Mouse (Mus musculus) forebrain, embryonic 16.5 days (tissue): ENCODE results near the gene Fam136a. TPM values are rescaled to one million over a fixed set of nuclear protein-coding genes. Genes with fewer than 3 reads are reported as not detected.

ENCODE experiments used
- ATAC-seq: fragments of 200-750 bp; cut with Nextera tagmentation; 2 replicates; pipeline ENCODE4 v1.8.0; 2017; ENCODE audit warnings: mild to moderate bottlenecking, moderate library complexity
- H3K27ac ChIP-seq: fragments of 300-500 bp; sonication (generic); 2 replicates; pipeline ENCODE4 v1.5.1; 2014; ENCODE audit warnings: low read length, control low read depth
- H3K27me3 ChIP-seq: fragments of 300-500 bp; sonication (generic); replicated peaks from 2 replicates; pipeline ENCODE4 v1.6.1; 2014; ENCODE audit warnings: low read length; ENCODE audit not compliant: control insufficient read depth, insufficient read depth
- H3K36me3 ChIP-seq: fragments of 300-500 bp; sonication (generic); 2 replicates; pipeline ENCODE4 v1.6.1; 2014; ENCODE audit not compliant: control insufficient read depth, insufficient read depth
- H3K4me1 ChIP-seq: fragments of 300-500 bp; sonication (generic); replicated peaks from 2 replicates; pipeline ENCODE4 v1.6.1; 2014; ENCODE audit warnings: low read length; ENCODE audit not compliant: control insufficient read depth, insufficient read depth
- H3K4me2 ChIP-seq: fragments of 300-500 bp; sonication (generic); 2 replicates; pipeline ENCODE4 v1.6.1; 2014; ENCODE audit warnings: mild to moderate bottlenecking, low read length, control low read depth
- H3K4me3 ChIP-seq: fragments of 300-500 bp; sonication (generic); replicated peaks from 2 replicates; pipeline ENCODE4 v1.5.1; 2014; ENCODE audit warnings: mild to moderate bottlenecking, low read length, control low read depth
- H3K9ac ChIP-seq: fragments of 300-500 bp; sonication (generic); replicated peaks from 2 replicates; pipeline ENCODE4 v1.6.1; 2014; ENCODE audit warnings: low read depth, low read length, control low read depth
- H3K9me3 ChIP-seq: fragments of 300-500 bp; sonication (generic); 2 replicates; pipeline ENCODE4 v1.6.1; 2016; ENCODE audit warnings: low read length; ENCODE audit not compliant: control insufficient read depth
- WGBS: fragments of 180-500 bp; shearing (Covaris S2); extraction: QIAGEN DNeasy Blood & Tissue Kit; methylation state at CpG from one replicate; pipeline ENCODE4 v1.1.7; 2014; 5-methylcytosine and 5-hydroxymethylcytosine counted together
- polyA plus RNA-seq: library from polyadenylated mRNA; unstranded; fragments of >200 nt; fragmentation: Nextera tagmentation; extraction: Ambion mirVana; gene quantifications from 2 replicates; pipeline ENCODE4 v1.2.1, GENCODE M21; 2015

Gene Fam136a
- polyA plus RNA-seq, 1 experiment from 2014 or later = 128 TPM

DNA sequence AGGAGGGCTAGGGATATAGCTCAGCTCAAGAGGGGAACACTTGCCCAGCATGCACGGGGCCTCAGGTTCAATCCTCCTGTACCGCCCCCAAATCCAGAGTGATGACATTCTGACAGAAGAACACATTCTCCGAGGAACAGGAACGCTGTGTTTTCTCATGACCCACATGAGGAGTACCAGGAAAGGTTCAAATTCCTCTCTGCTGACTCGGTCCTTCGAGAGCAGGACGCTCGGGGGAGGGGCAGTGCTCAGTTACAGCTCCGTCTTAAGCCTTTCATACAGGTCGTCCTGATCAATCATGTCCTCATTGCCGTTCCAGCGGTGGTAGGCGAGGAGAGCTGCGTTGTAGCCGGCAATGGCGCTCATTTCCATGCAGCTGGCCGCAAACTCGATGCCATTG, 23.0 kb downstream of the Fam136a start:
- 88% methylated on average over 18 of the region's 18 CpGs for WGBS
- H3K4me2 ChIP-seq = no peak overlapping the region
- no peak overlapping the region for H3K27ac ChIP-seq
- no peak for ATAC-seq
- no peak overlapping the region for H3K9ac ChIP-seq
- H3K27me3 ChIP-seq = no peaks in the 10 kb centered on the region
- no peak overlapping the region for H3K4me3 ChIP-seq
- H3K36me3 ChIP-seq = peaks cover 55% of the 10 kb centered on the region
- H3K4me1 ChIP-seq = no peaks in the 10 kb centered on the region
- no peaks in the 10 kb centered on the region for H3K9me3 ChIP-seq

GRCm38 (mm10) chr6:86391326-86391725, 25.9 kb downstream of the Fam136a start:
- H3K36me3 ChIP-seq = peaks cover 47% of the 10 kb centered on the region
- no peak for ATAC-seq
- WGBS = 92% methylated on average over 5 of the region's 5 CpGs
- H3K9me3 ChIP-seq = no peaks in the 10 kb centered on the region
- no peak overlapping the region for H3K4me2 ChIP-seq
- no peak overlapping the region for H3K27ac ChIP-seq
- peaks cover 18% of the 10 kb centered on the region for H3K4me1 ChIP-seq
- H3K4me3 ChIP-seq = no peak overlapping the region
- H3K9ac ChIP-seq = no peak overlapping the region
- H3K27me3 ChIP-seq = no peaks in the 10 kb centered on the region

DNA sequence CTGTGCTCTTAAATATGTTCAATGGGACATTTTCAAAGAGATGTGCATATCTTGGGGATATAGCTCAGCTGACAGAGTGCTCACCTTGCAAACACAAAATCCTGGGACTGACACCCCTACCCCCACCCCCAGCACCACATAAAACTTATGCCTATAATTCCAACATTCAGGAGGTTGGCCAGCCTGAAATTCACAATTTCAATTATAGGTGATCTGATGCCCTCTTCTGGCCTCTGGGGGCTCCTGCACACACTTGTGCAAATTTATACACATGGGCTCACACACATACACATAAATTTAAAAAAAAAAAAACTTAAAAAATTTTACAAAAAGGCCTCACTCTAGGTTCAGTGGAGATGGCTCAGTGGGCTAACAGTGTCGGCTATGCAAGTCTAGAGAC, 27.7 kb downstream of the Fam136a start:
- WGBS = 89% methylated on average over 1 of the region's 1 CpGs
- Histone ChIP-seq H3K4me1 (peaks cover 24% of the 10 kb centered on the region), H3K9ac (no peak overlapping the region), H3K27ac (no peak overlapping the region), H3K9me3 (no peaks in the 10 kb centered on the region), H3K4me3 (no peak overlapping the region), H3K4me2 (no peak overlapping the region), H3K27me3 (no peaks in the 10 kb centered on the region), H3K36me3 (peaks cover 36% of the 10 kb centered on the region)
- no peak for ATAC-seq

GRCm38 (mm10) chr6:86394078-86394720, 28.8 kb downstream of the Fam136a start:
- H3K27ac ChIP-seq = no peak overlapping the region
- H3K9me3 ChIP-seq = no peaks in the 10 kb centered on the region
- H3K9ac ChIP-seq = no peak overlapping the region
- H3K4me1 ChIP-seq = peaks cover 24% of the 10 kb centered on the region
- no peak for ATAC-seq
- peaks cover 26% of the 10 kb centered on the region for H3K36me3 ChIP-seq
- 90% methylated on average over 17 of the region's 17 CpGs for WGBS
- H3K4me3 ChIP-seq = no peak overlapping the region
- H3K27me3 ChIP-seq = no peaks in the 10 kb centered on the region
- H3K4me2 ChIP-seq = no peak overlapping the region

DNA sequence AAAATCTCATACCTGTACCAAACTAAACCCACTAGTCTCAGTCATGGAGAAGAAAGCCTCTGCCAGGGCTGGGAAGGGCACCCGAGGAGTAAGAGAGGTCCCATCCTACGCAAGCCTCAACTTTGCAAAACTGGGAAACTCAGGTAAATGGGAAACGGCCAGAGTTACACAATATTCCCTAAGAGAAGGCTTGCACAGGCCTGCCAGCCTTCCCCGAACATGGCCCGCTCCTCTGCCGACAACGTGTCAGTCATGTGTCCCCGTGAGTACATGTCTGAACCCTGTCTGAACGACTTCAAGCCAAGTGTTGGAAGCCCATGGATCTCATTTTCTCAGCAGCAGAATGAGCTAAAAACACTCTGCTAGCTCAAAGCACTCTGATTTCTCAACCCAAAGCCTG, 29.6 kb downstream of the Fam136a start:
- peaks cover 24% of the 10 kb centered on the region for H3K4me1 ChIP-seq
- no peak for ATAC-seq
- peak overlapping the region; percentile 92 for H3K4me3 ChIP-seq
- H3K27ac ChIP-seq = no peak overlapping the region
- H3K4me2 ChIP-seq = peak overlapping the region; percentile 64
- H3K36me3 ChIP-seq = peaks cover 19% of the 10 kb centered on the region
- WGBS = 81% methylated on average over 9 of the region's 9 CpGs
- H3K9me3 ChIP-seq = no peaks in the 10 kb centered on the region
- no peak overlapping the region for H3K9ac ChIP-seq
- no peaks in the 10 kb centered on the region for H3K27me3 ChIP-seq

DNA sequence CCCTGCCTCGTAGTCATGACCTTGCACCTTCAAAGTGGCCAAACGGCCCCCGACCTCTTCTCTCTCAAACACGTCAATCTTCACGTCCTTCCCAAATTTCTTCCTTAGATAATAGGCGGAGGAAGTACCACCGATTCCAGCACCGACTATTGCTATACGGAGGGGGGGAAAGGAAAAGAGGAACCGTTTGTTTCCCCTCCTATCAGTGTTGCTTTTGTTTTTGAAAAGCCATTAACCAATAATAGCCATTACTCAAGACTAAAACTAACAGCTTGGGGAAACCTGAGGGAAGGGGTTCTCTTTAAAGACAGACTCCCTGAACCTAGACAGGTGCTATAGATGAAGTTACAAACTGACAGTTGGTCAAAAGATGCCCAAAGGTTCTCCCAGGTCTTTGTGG, 30.5 kb downstream of the Fam136a start:
- WGBS = 18% methylated on average over 10 of the region's 10 CpGs
- no peak for ATAC-seq
- no peaks in the 10 kb centered on the region for H3K27me3 ChIP-seq
- peak overlapping the region; percentile 92 for H3K4me3 ChIP-seq
- peak overlapping the region; percentile 99 for H3K9ac ChIP-seq
- H3K4me2 ChIP-seq = peak overlapping the region; percentile 64
- H3K27ac ChIP-seq = peak overlapping the region; percentile 91
- H3K9me3 ChIP-seq = no peaks in the 10 kb centered on the region
- peaks cover 28% of the 10 kb centered on the region for H3K4me1 ChIP-seq
- H3K36me3 ChIP-seq = peaks cover 12% of the 10 kb centered on the region

- Histone ChIP-seq H3K27ac (peak within 1 kb of the TSS; percentile 91), H3K36me3 (peaks cover 4% of the 10 kb centered on the region)
- 0% methylated on average over 51 of the region's 51 CpGs for WGBS
These were observed 31.3 kb downstream of the Fam136a start, which contains the start of gene Pcyox1 for GRCm38 (mm10) chr6:86396581-86397256. TSS of gene Pcyox1 (minus strand) at chr6:86397154.

GRCm38 (mm10) chr6:86397257-86397980, 32.0 kb downstream of the Fam136a start:
- H3K36me3 ChIP-seq = no peaks in the 10 kb centered on the region
- H3K4me1 ChIP-seq = peaks cover 29% of the 10 kb centered on the region
- H3K4me2 ChIP-seq = peak overlapping the region; percentile 64
- H3K27ac ChIP-seq = peak overlapping the region; percentile 91
- H3K4me3 ChIP-seq = peak overlapping the region; percentile 92
- H3K9ac ChIP-seq = peak overlapping the region; percentile 99
- no peak; the same call in 1 of the 2 replicates for ATAC-seq
- WGBS = 5% methylated on average over 14 of the region's 14 CpGs
- H3K9me3 ChIP-seq = no peaks in the 10 kb centered on the region
- no peaks in the 10 kb centered on the region for H3K27me3 ChIP-seq

More at GRCm38 (mm10) chr6:86396581-86397256, 31.3 kb downstream of the Fam136a start, which contains the start of gene Pcyox1:
- peak within 1 kb of the TSS; percentile 92 for H3K4me3 ChIP-seq
- ATAC-seq = peak; percentile 96
- no peaks in the 10 kb centered on the region for H3K27me3 ChIP-seq
- H3K9ac ChIP-seq = peak within 1 kb of the TSS; percentile 99
- H3K9me3 ChIP-seq = no peaks in the 10 kb centered on the region
- H3K4me1 ChIP-seq = peaks cover 29% of the 10 kb centered on the region
- peak within 1 kb of the TSS; percentile 64 for H3K4me2 ChIP-seq

GRCm38 (mm10) chr6:86398986-86399385, 33.5 kb downstream of the Fam136a start:
- Histone ChIP-seq H3K4me3 (no peak overlapping the region), H3K36me3 (no peaks in the 10 kb centered on the region), H3K9ac (no peak overlapping the region), H3K9me3 (no peaks in the 10 kb centered on the region), H3K27ac (no peak overlapping the region), H3K27me3 (no peaks in the 10 kb centered on the region), H3K4me1 (peaks cover 29% of the 10 kb centered on the region), H3K4me2 (no peak overlapping the region)
- ATAC-seq = no peak
- WGBS = 74% methylated on average over 2 of the region's 2 CpGs
